Mouse (Mus musculus): ENCODE results near the gene Lipe. TPM values are rescaled to one million over a fixed set of nuclear protein-coding genes. Genes with fewer than 3 reads are reported as not detected.

Lipe gene
- total RNA-seq, 2 experiments from 2014 or later: 6.2 to 10.7 TPM

- ATAC-seq (replicated peaks; ENCODE audit: poor library complexity, severe bottlenecking): no peak; the same call in 1 of the 2 replicates
These were observed 30.7 kb downstream of the Lipe start for GRCm38 (mm10) chr7:25367632-25368293.

- ATAC-seq (replicated peaks; ENCODE audit: poor library complexity, severe bottlenecking): no peak
These were observed 32.4 kb downstream of the Lipe start for GRCm38 (mm10) chr7:25365937-25366625.

GRCm38 (mm10) chr7:25363632-25364031 is 34.9 kb downstream of the Lipe start:
- ATAC-seq (replicated peaks; ENCODE audit: poor library complexity, severe bottlenecking): no peak

- ATAC-seq (replicated peaks; ENCODE audit: poor library complexity, severe bottlenecking): no peak
These were observed 35.4 kb downstream of the Lipe start for GRCm38 (mm10) chr7:25363151-25363550.

- no peak for ATAC-seq (replicated peaks; ENCODE audit: poor library complexity, severe bottlenecking)
These were observed 39.7 kb downstream of the Lipe start for GRCm38 (mm10) chr7:25358721-25359206.

GRCm38 (mm10) chr7:25348861-25349260 is 49.6 kb downstream of the Lipe start:
- ATAC-seq (replicated peaks; ENCODE audit: poor library complexity, severe bottlenecking): no peak

GRCm38 (mm10) chr7:25341000-25341784 is 57.3 kb downstream of the Lipe start:
- ATAC-seq (replicated peaks; ENCODE audit: poor library complexity, severe bottlenecking): no peak

- ATAC-seq (replicated peaks; ENCODE audit: poor library complexity, severe bottlenecking): no peak
These were observed 59.2 kb downstream of the Lipe start for GRCm38 (mm10) chr7:25339329-25339728.

- no peak for ATAC-seq (replicated peaks; ENCODE audit: poor library complexity, severe bottlenecking)
These were observed 64.0 kb downstream of the Lipe start for GRCm38 (mm10) chr7:25334472-25334871.

GRCm38 (mm10) chr7:25333596-25334307 is 64.8 kb downstream of the Lipe start:
- peak; percentile 92 for ATAC-seq (replicated peaks; ENCODE audit: poor library complexity, severe bottlenecking)

Other genes with a start within 250 kb of the Lipe start
- 18.4 and 26.6 TPM in 2 replicates for gene Pou2f2, start 219.0 kb downstream of the Lipe start, total RNA-seq (2014; fragmentation: Nextera tagmentation)
- 5.0 and 5.1 TPM in 2 replicates for gene Pou2f2, start 219.0 kb downstream of the Lipe start, total RNA-seq (2017)
- gene Dedd2, start 178.1 kb downstream of the Lipe start, total RNA-seq (2014; fragmentation: Nextera tagmentation): 13.5 and 22.0 TPM in 2 replicates
- gene Dedd2, start 178.1 kb downstream of the Lipe start, total RNA-seq (2017): 16.9 and 18.4 TPM in 2 replicates
- gene Zfp526, start 177.3 kb downstream of the Lipe start, total RNA-seq (2014; fragmentation: Nextera tagmentation): 9.8 and 10.0 TPM in 2 replicates
- 4.9 and 5.2 TPM in 2 replicates for gene Zfp526, start 177.3 kb downstream of the Lipe start, total RNA-seq (2017)
- gene Gsk3a, start 160.9 kb downstream of the Lipe start, total RNA-seq (2014; fragmentation: Nextera tagmentation): 76.4 and 110 TPM in 2 replicates
- 41.8 and 45.8 TPM in 2 replicates for gene Gsk3a, start 160.9 kb downstream of the Lipe start, total RNA-seq (2017)
- 10.5 and 10.7 TPM in 2 replicates for gene Erf, start 147.9 kb downstream of the Lipe start, total RNA-seq (2014; fragmentation: Nextera tagmentation)
- 5.3 and 6.0 TPM in 2 replicates for gene Erf, start 147.9 kb downstream of the Lipe start, total RNA-seq (2017)
- gene Cic, start 131.0 kb downstream of the Lipe start, total RNA-seq (2014; fragmentation: Nextera tagmentation): 130 and 136 TPM in 2 replicates
- gene Cic, start 131.0 kb downstream of the Lipe start, total RNA-seq (2017): 25.1 and 31.3 TPM in 2 replicates
- gene Pafah1b3, start 100.7 kb downstream of the Lipe start, total RNA-seq (2014; fragmentation: Nextera tagmentation): 17.2 and 41.6 TPM in 2 replicates
- gene Pafah1b3, start 100.7 kb downstream of the Lipe start, total RNA-seq (2017): 16.1 and 17.4 TPM in 2 replicates
- not detected in 2 replicates for gene Prr19, start 97.3 kb downstream of the Lipe start, total RNA-seq (2014; fragmentation: Nextera tagmentation)
- not detected in 2 replicates for gene Prr19, start 97.3 kb downstream of the Lipe start, total RNA-seq (2017)
- not detected in 2 replicates for gene Tmem145, start 92.6 kb downstream of the Lipe start, total RNA-seq (2014; fragmentation: Nextera tagmentation)
- not detected in 2 replicates for gene Tmem145, start 92.6 kb downstream of the Lipe start, total RNA-seq (2017)
- gene Megf8, start 81.5 kb downstream of the Lipe start, total RNA-seq (2014; fragmentation: Nextera tagmentation): 3.1 and 5.0 TPM in 2 replicates
- gene Megf8, start 81.5 kb downstream of the Lipe start, total RNA-seq (2017): 3.2 and 4.0 TPM in 2 replicates
- not detected in 2 replicates for gene Cnfn, start 29.0 kb downstream of the Lipe start, total RNA-seq (2014; fragmentation: Nextera tagmentation)
- not detected in 2 replicates for gene Cnfn, start 29.0 kb downstream of the Lipe start, total RNA-seq (2017)
- gene Cxcl17, start 14.2 kb upstream of the Lipe start, total RNA-seq (2014; fragmentation: Nextera tagmentation): not detected in 2 replicates
- not detected in 2 replicates for gene Cxcl17, start 14.2 kb upstream of the Lipe start, total RNA-seq (2017)
- gene Ceacam1, start 78.9 kb upstream of the Lipe start, total RNA-seq (2014; fragmentation: Nextera tagmentation): 30.3 and 43.8 TPM in 2 replicates
- 15.8 and 18.5 TPM in 2 replicates for gene Ceacam1, start 78.9 kb upstream of the Lipe start, total RNA-seq (2017)
- gene Ceacam2, start 141.1 kb upstream of the Lipe start, total RNA-seq (2014; fragmentation: Nextera tagmentation): not detected in 2 replicates
- gene Ceacam2, start 141.1 kb upstream of the Lipe start, total RNA-seq (2017): not detected in 2 replicates
- not detected in 2 replicates for gene Erich4, start 217.2 kb upstream of the Lipe start, total RNA-seq (2014; fragmentation: Nextera tagmentation)
- not detected in 2 replicates for gene Erich4, start 217.2 kb upstream of the Lipe start, total RNA-seq (2017)
- 36.0 and 41.9 TPM in 2 replicates for gene Dmac2, start 220.7 kb upstream of the Lipe start, total RNA-seq (2014; fragmentation: Nextera tagmentation)
- 35.6 and 39.0 TPM in 2 replicates for gene Dmac2, start 220.7 kb upstream of the Lipe start, total RNA-seq (2017)
- 18.7 and 26.1 TPM in 2 replicates for gene B3gnt8, start 227.9 kb upstream of the Lipe start, total RNA-seq (2014; fragmentation: Nextera tagmentation)
- 14.6 and 22.9 TPM in 2 replicates for gene B3gnt8, start 227.9 kb upstream of the Lipe start, total RNA-seq (2017)

Data from granulocyte monocyte progenitor cell, adult 5-6 weeks (primary cell).